Mouse (Mus musculus): ENCODE measurements around the gene Gtf2f1. TPM values are rescaled to one million over a fixed set of nuclear protein-coding genes. Genes with fewer than 3 reads are reported as not detected.

The Gtf2f1 gene
- polyA plus RNA-seq, 1 experiment: 29.1 TPM

GRCm38 (mm10) chr17:56990115-56990746 lies 20.9 kb downstream of the Gtf2f1 start, which contains the start of gene Clpp:
Gene Clpp (plus strand): TSS chr17:56990305.
- Histone ChIP-seq H3K4me3 (ENCODE audit: insufficient read depth, low read depth, low read length) (peak within 1 kb of the TSS; percentile 87), H3K4me1 (ENCODE audit: control insufficient read depth, insufficient read depth, insufficient read length, low read length) (0 out of 2 replicates have a peak, but pooled peaks cover 5% of the 10 kb centered on the region), H3K27ac (replicated peaks; ENCODE audit: low read depth, low read length) (peak within 1 kb of the TSS; percentile 77)

DNA sequence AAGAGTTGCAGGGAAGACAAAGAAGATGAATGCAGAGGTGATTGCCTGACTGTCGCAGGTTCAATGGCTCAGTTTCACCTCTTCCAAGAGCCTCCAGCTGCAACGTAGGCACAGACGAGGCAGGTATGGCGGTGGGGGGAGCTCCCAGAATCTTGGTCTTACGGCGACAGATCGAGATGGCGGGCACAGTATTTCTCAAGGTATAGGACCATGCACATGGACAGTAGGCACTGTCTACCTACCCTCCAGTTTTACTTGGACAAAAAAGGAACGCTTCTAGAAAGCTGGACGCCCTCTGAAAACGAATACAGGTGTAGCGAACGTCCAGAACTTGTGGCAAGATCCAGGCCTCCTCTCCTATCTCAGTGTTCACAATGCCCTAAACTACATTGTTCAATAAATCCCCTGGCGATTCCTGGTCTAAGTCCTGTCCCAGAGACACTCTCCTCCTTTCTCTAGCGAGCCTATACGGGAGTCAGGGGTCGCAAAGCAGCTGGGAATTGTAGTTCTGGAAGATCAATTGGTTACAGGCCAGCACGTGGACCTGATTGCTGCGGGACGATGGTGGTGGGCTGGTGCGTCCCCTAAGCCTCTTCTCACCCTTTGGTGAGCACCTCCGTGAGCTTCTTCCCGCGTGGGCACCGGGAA lies 21.5 kb downstream of the Gtf2f1 start:
- peak overlapping the region; percentile 34; the same call in 1 of the 2 replicates for H3K27ac ChIP-seq (replicated peaks; ENCODE audit: low read depth, low read length)
- 0 out of 2 replicates have a peak, but pooled peaks cover 5% of the 10 kb centered on the region for H3K4me1 ChIP-seq (ENCODE audit: control insufficient read depth, insufficient read depth, insufficient read length, low read length)
- H3K4me3 ChIP-seq (ENCODE audit: insufficient read depth, low read depth, low read length): peak overlapping the region; percentile 77

DNA sequence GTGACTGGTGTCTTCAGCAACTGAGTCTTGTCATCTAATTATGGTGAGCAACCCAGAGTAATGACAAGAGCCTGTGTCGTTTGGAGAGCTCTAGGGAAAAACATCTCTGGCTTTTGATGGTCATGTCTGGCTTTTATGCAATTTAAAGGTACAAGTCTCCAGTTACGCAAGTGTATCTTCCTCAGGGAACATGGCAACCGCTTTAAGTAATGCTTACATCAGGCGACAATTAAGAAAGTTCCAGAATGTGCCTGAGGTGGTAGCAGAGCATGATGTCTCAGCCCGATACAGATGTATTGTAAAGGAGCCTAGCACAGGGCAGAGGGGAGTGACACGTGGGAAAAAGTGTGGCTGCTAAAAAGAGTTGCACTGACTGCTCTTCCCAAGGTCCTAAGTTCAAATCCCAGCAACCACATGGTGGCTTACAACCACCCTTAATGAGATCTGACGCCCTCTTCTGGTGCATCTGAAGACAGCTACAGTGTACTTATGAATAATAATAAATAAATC lies 22.1 kb downstream of the Gtf2f1 start:
- H3K4me3 ChIP-seq (ENCODE audit: insufficient read depth, low read depth, low read length): no peak overlapping the region
- no peak overlapping the region for H3K27ac ChIP-seq (replicated peaks; ENCODE audit: low read depth, low read length)
- H3K4me1 ChIP-seq (ENCODE audit: control insufficient read depth, insufficient read depth, insufficient read length, low read length): 0 out of 2 replicates have a peak, but pooled peaks cover 5% of the 10 kb centered on the region

GRCm38 (mm10) chr17:56988441-56988840 lies 22.6 kb downstream of the Gtf2f1 start:
- H3K4me1 ChIP-seq (ENCODE audit: control insufficient read depth, insufficient read depth, insufficient read length, low read length): 0 out of 2 replicates have a peak, but pooled peaks cover 5% of the 10 kb centered on the region
- no peak overlapping the region for H3K4me3 ChIP-seq (ENCODE audit: insufficient read depth, low read depth, low read length)
- no peak overlapping the region for H3K27ac ChIP-seq (replicated peaks; ENCODE audit: low read depth, low read length)

GRCm38 (mm10) chr17:56986105-56986805 lies 24.8 kb downstream of the Gtf2f1 start:
- Histone ChIP-seq H3K4me3 (ENCODE audit: insufficient read depth, low read depth, low read length) (no peak overlapping the region), H3K27ac (replicated peaks; ENCODE audit: low read depth, low read length) (no peak overlapping the region), H3K4me1 (ENCODE audit: control insufficient read depth, insufficient read depth, insufficient read length, low read length) (0 out of 2 replicates have a peak, but pooled peaks cover 5% of the 10 kb centered on the region)

GRCm38 (mm10) chr17:56985656-56986055 lies 25.4 kb downstream of the Gtf2f1 start:
- H3K4me3 ChIP-seq (ENCODE audit: insufficient read depth, low read depth, low read length): no peak overlapping the region
- H3K4me1 ChIP-seq (ENCODE audit: control insufficient read depth, insufficient read depth, insufficient read length, low read length): no peaks in the 10 kb centered on the region
- no peak overlapping the region for H3K27ac ChIP-seq (replicated peaks; ENCODE audit: low read depth, low read length)

GRCm38 (mm10) chr17:56984886-56985285 lies 26.2 kb downstream of the Gtf2f1 start:
- H3K4me1 ChIP-seq (ENCODE audit: control insufficient read depth, insufficient read depth, insufficient read length, low read length): no peaks in the 10 kb centered on the region
- H3K27ac ChIP-seq (replicated peaks; ENCODE audit: low read depth, low read length): no peak overlapping the region
- no peak overlapping the region for H3K4me3 ChIP-seq (ENCODE audit: insufficient read depth, low read depth, low read length)

DNA sequence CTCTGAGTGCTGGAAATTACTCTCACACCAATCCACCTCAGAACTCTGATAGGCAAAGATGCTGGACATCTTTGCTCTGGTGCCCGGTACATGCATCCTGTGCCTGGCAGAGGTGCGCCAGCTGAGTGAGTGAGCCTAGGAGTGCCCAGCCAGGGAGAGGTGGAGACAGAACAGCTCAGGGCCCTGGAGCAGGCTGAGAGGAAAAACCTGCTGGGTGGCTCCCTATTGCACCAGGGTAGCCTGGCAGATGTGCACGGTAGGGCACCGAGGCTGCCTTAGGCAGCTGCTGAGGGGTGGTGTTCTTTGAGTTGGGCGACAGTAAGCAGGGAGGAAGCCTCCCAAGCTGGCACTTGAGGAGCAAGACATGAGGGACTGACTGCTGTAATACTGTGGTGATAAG lies 29.1 kb downstream of the Gtf2f1 start, which contains the start of gene Acer1:
Acer1 (minus strand) TSS at position 114 of the 400 bp plus-strand sequence.
- Histone ChIP-seq H3K4me1 (ENCODE audit: control insufficient read depth, insufficient read depth, insufficient read length, low read length) (no peaks in the 10 kb centered on the region), H3K27ac (replicated peaks; ENCODE audit: low read depth, low read length) (no peak within 1 kb of the TSS), H3K4me3 (ENCODE audit: insufficient read depth, low read depth, low read length) (no peak within 1 kb of the TSS)

GRCm38 (mm10) chr17:56981049-56981448 lies 30.0 kb downstream of the Gtf2f1 start:
- H3K4me1 ChIP-seq (ENCODE audit: control insufficient read depth, insufficient read depth, insufficient read length, low read length): no peaks in the 10 kb centered on the region
- no peak overlapping the region for H3K27ac ChIP-seq (replicated peaks; ENCODE audit: low read depth, low read length)
- H3K4me3 ChIP-seq (ENCODE audit: insufficient read depth, low read depth, low read length): no peak overlapping the region

GRCm38 (mm10) chr17:56979524-56979923 lies 31.6 kb downstream of the Gtf2f1 start:
- no peak overlapping the region for H3K4me3 ChIP-seq (ENCODE audit: insufficient read depth, low read depth, low read length)
- H3K27ac ChIP-seq (replicated peaks; ENCODE audit: low read depth, low read length): no peak overlapping the region
- H3K4me1 ChIP-seq (ENCODE audit: control insufficient read depth, insufficient read depth, insufficient read length, low read length): no peaks in the 10 kb centered on the region

- Histone ChIP-seq H3K27ac (replicated peaks; ENCODE audit: low read depth, low read length) (no peak overlapping the region), H3K4me1 (ENCODE audit: control insufficient read depth, insufficient read depth, insufficient read length, low read length) (no peaks in the 10 kb centered on the region), H3K4me3 (ENCODE audit: insufficient read depth, low read depth, low read length) (no peak overlapping the region)
Observed at GRCm38 (mm10) chr17:56976531-56977390, 34.3 kb downstream of the Gtf2f1 start.

DNA sequence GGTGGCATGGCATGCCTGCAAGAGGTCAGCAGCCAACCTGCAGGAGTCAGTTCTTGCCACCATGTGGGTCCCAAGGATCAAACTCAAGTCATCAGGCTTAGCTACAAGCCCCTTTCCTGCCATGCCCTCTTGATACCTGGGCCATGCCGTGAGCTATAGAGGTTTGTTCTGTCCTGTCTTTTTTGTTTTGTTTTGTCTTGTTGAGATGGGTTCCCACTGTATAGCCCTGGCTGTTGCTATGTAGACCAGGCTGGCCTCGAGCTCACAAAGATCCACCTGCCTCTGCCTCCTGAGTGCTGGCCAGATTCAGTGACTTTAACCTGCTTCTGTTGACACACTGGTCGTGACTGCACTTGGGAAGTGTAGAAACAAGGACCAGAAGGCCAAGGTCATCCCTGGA lies 35.7 kb downstream of the Gtf2f1 start:
- Histone ChIP-seq H3K4me3 (ENCODE audit: insufficient read depth, low read depth, low read length) (no peak overlapping the region), H3K27ac (replicated peaks; ENCODE audit: low read depth, low read length) (no peak overlapping the region), H3K4me1 (ENCODE audit: control insufficient read depth, insufficient read depth, insufficient read length, low read length) (no peaks in the 10 kb centered on the region)

- Histone ChIP-seq H3K27ac (replicated peaks; ENCODE audit: low read depth, low read length) (no peak overlapping the region), H3K4me3 (ENCODE audit: insufficient read depth, low read depth, low read length) (no peak overlapping the region), H3K4me1 (ENCODE audit: control insufficient read depth, insufficient read depth, insufficient read length, low read length) (no peaks in the 10 kb centered on the region)
Observed at GRCm38 (mm10) chr17:56974708-56975240, 36.3 kb downstream of the Gtf2f1 start.

DNA sequence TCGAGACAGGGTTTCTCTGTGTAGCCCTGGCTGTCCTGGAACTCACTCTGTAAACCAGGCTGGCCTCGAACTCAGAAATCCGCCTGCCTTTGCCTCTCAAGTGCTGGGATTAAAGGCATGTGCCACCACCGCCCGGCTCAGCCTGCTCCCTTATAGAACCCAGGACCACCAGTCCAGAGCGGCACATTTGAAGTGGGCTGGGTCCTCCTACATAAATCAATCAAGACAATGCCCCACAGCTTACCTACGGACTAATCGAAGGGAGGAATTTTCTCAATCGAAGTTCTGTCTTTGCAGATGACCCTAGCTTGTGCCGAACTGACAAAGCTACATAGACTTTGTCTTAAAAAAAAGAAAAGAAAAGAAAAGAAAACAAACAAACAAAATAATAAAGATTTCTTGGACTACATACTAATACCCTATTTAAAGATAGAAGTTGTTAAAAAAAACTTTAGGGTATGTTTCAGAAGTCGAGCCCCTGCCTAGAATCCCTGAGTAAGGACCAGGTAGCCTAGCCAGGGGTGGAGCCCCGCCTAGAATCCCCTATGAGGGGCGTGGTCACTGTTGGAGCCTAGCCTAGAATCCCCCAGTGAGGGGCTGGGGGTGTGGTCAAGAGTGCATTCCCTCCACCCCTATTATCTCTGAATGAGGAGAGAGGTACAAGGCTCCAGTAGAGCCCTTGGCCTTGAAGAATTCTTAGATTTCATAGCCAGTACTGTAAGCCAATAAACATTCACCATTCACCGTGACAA lies 37.0 kb downstream of the Gtf2f1 start:
- H3K4me3 ChIP-seq (ENCODE audit: insufficient read depth, low read depth, low read length): no peak overlapping the region
- no peaks in the 10 kb centered on the region for H3K4me1 ChIP-seq (ENCODE audit: control insufficient read depth, insufficient read depth, insufficient read length, low read length)
- H3K27ac ChIP-seq (replicated peaks; ENCODE audit: low read depth, low read length): no peak overlapping the region
